Mouse (Mus musculus): ENCODE results near the gene Cpxm1. TPM values are rescaled to one million over a fixed set of nuclear protein-coding genes. Genes with fewer than 3 reads are reported as not detected.

Gene Cpxm1
- polyA plus RNA-seq, 1 experiment from 2014 or later = 3.1 TPM

- no peaks in the 10 kb centered on the region for H3K9me3 ChIP-seq (replicated peaks)
- H3K27ac ChIP-seq (replicated peaks) = no peak overlapping the region
- peak overlapping the region; percentile 45 for H3K4me2 ChIP-seq
- no peaks in the 10 kb centered on the region for H3K4me1 ChIP-seq (replicated peaks)
- peaks cover 73% of the 10 kb centered on the region for H3K27me3 ChIP-seq
- H3K4me3 ChIP-seq (replicated peaks) = peak overlapping the region; percentile 17; the same call in 1 of the 2 replicates
- no peak for ATAC-seq (ENCODE audit: insufficient read depth)
- H3K9ac ChIP-seq = no peak overlapping the region
- no peaks in the 10 kb centered on the region for H3K36me3 ChIP-seq (replicated peaks)
- 8% methylated on average over 30 of the region's 30 CpGs for WGBS (ENCODE audit: insufficient replicate concordance)
Measured at GRCm38 (mm10) chr2:130365211-130366094, 31.9 kb downstream of the Cpxm1 start.

- Histone ChIP-seq H3K4me3 (replicated peaks) (no peak overlapping the region), H3K27ac (replicated peaks) (no peak overlapping the region), H3K4me1 (replicated peaks) (no peaks in the 10 kb centered on the region), H3K9me3 (replicated peaks) (no peaks in the 10 kb centered on the region), H3K9ac (no peak overlapping the region), H3K27me3 (peaks cover 97% of the 10 kb centered on the region), H3K4me2 (no peak overlapping the region), H3K36me3 (replicated peaks) (no peaks in the 10 kb centered on the region)
- no peak for ATAC-seq (ENCODE audit: insufficient read depth)
- WGBS (ENCODE audit: insufficient replicate concordance) = 3% methylated on average over 14 of the region's 14 CpGs
Measured at GRCm38 (mm10) chr2:130362511-130363026, 34.8 kb downstream of the Cpxm1 start.

GRCm38 (mm10) chr2:130358852-130359251, 38.5 kb downstream of the Cpxm1 start:
- Histone ChIP-seq H3K9me3 (replicated peaks) (no peaks in the 10 kb centered on the region), H3K4me2 (no peak overlapping the region), H3K27me3 (peaks cover 75% of the 10 kb centered on the region), H3K9ac (no peak overlapping the region), H3K4me1 (replicated peaks) (no peaks in the 10 kb centered on the region), H3K27ac (replicated peaks) (no peak overlapping the region), H3K4me3 (replicated peaks) (no peak overlapping the region), H3K36me3 (replicated peaks) (no peaks in the 10 kb centered on the region)
- 12% methylated on average over 5 of the region's 5 CpGs for WGBS (ENCODE audit: insufficient replicate concordance)
- ATAC-seq (ENCODE audit: insufficient read depth) = no peak

- Histone ChIP-seq H3K36me3 (replicated peaks) (no peaks in the 10 kb centered on the region), H3K4me3 (replicated peaks) (no peak overlapping the region), H3K9ac (no peak overlapping the region), H3K9me3 (replicated peaks) (no peaks in the 10 kb centered on the region), H3K27me3 (peaks cover 62% of the 10 kb centered on the region), H3K27ac (replicated peaks) (no peak overlapping the region), H3K4me2 (no peak overlapping the region), H3K4me1 (replicated peaks) (no peaks in the 10 kb centered on the region)
- ATAC-seq (ENCODE audit: insufficient read depth) = no peak
- WGBS (ENCODE audit: insufficient replicate concordance) = 64% methylated on average over 5 of the region's 5 CpGs
Measured at GRCm38 (mm10) chr2:130357551-130357950, 39.8 kb downstream of the Cpxm1 start.

- no peak for ATAC-seq (ENCODE audit: insufficient read depth)
- 57% methylated on average over 3 of the region's 3 CpGs for WGBS (ENCODE audit: insufficient replicate concordance)
- no peaks in the 10 kb centered on the region for H3K4me1 ChIP-seq (replicated peaks)
Measured at GRCm38 (mm10) chr2:130353889-130354288, 43.5 kb downstream of the Cpxm1 start.

GRCm38 (mm10) chr2:130353411-130353810, 44.0 kb downstream of the Cpxm1 start:
- Histone ChIP-seq H3K36me3 (replicated peaks) (no peaks in the 10 kb centered on the region), H3K27ac (replicated peaks) (no peak overlapping the region), H3K9me3 (replicated peaks) (no peaks in the 10 kb centered on the region), H3K27me3 (peaks cover 33% of the 10 kb centered on the region), H3K9ac (no peak overlapping the region), H3K4me1 (replicated peaks) (no peaks in the 10 kb centered on the region), H3K4me3 (replicated peaks) (no peak overlapping the region), H3K4me2 (no peak overlapping the region)
- 80% methylated on average over 8 of the region's 8 CpGs for WGBS (ENCODE audit: insufficient replicate concordance)
- no peak for ATAC-seq (ENCODE audit: insufficient read depth)

More at GRCm38 (mm10) chr2:130353889-130354288, 43.5 kb downstream of the Cpxm1 start:
- Histone ChIP-seq H3K4me3 (replicated peaks) (no peak overlapping the region), H3K9me3 (replicated peaks) (no peaks in the 10 kb centered on the region), H3K27ac (replicated peaks) (no peak overlapping the region), H3K36me3 (replicated peaks) (no peaks in the 10 kb centered on the region), H3K27me3 (peaks cover 38% of the 10 kb centered on the region), H3K4me2 (no peak overlapping the region), H3K9ac (no peak overlapping the region)

GRCm38 (mm10) chr2:130351758-130352339, 45.5 kb downstream of the Cpxm1 start:
- Histone ChIP-seq H3K27me3 (peaks cover 18% of the 10 kb centered on the region), H3K4me2 (no peak overlapping the region), H3K36me3 (replicated peaks) (no peaks in the 10 kb centered on the region), H3K4me1 (replicated peaks) (no peaks in the 10 kb centered on the region), H3K27ac (replicated peaks) (no peak overlapping the region), H3K9ac (no peak overlapping the region), H3K9me3 (replicated peaks) (no peaks in the 10 kb centered on the region), H3K4me3 (replicated peaks) (no peak overlapping the region)
- 40% methylated on average over 5 of the region's 5 CpGs for WGBS (ENCODE audit: insufficient replicate concordance)
- ATAC-seq (ENCODE audit: insufficient read depth) = no peak

- WGBS (ENCODE audit: insufficient replicate concordance) = 61% methylated on average over 3 of the region's 3 CpGs
- Histone ChIP-seq H3K4me3 (replicated peaks) (no peak overlapping the region), H3K27me3 (peaks cover 13% of the 10 kb centered on the region; the same call in 1 of the 2 replicates), H3K9ac (no peak overlapping the region), H3K9me3 (replicated peaks) (no peaks in the 10 kb centered on the region), H3K4me1 (replicated peaks) (no peaks in the 10 kb centered on the region), H3K27ac (replicated peaks) (no peak overlapping the region), H3K36me3 (replicated peaks) (no peaks in the 10 kb centered on the region), H3K4me2 (no peak overlapping the region)
- ATAC-seq (ENCODE audit: insufficient read depth) = no peak
Measured at GRCm38 (mm10) chr2:130350376-130350775, 47.0 kb downstream of the Cpxm1 start.

- no peaks in the 10 kb centered on the region for H3K9me3 ChIP-seq (replicated peaks)
- no peak overlapping the region for H3K9ac ChIP-seq
- H3K4me3 ChIP-seq (replicated peaks) = no peak overlapping the region
- H3K27me3 ChIP-seq = no peaks in the 10 kb centered on the region
- H3K4me1 ChIP-seq (replicated peaks) = no peaks in the 10 kb centered on the region
- H3K36me3 ChIP-seq (replicated peaks) = no peaks in the 10 kb centered on the region
- H3K27ac ChIP-seq (replicated peaks) = no peak overlapping the region
- no peak overlapping the region for H3K4me2 ChIP-seq
- WGBS (ENCODE audit: insufficient replicate concordance) = 75% methylated on average over 7 of the region's 7 CpGs
- ATAC-seq (ENCODE audit: insufficient read depth) = no peak
Measured at GRCm38 (mm10) chr2:130341220-130341580, 56.2 kb downstream of the Cpxm1 start.
